8 mouse cellular contexts compared by ENCODE assay signal in genomic region chr3:116594728-116595602, GRCm38 (mm10). TPM values are rescaled to one million over a fixed set of nuclear protein-coding genes. Genes with fewer than 3 reads are reported as not detected.
DNase-seq lines count a peak whose midpoint lies in the region; ATAC-seq and TF ChIP-seq lines count a peak whose summit lies in the region.

TSS of gene Sass6 (plus strand) at chr3:116594982.

- no peak for TF ChIP-seq CTCF in G1E (IDR thresholded peaks at IDR 0.05; ENCODE audit: low read depth, low read length)
- no peak for TF ChIP-seq CTCF in layer of hippocampus, adult 2 months (conservative IDR thresholded peaks at IDR 0.05)
- TF ChIP-seq CTCF in lung, embryonic 14.5 days (IDR thresholded peaks at IDR 0.05; ENCODE audit: low read depth), result no peak
- TF ChIP-seq CTCF in olfactory bulb, adult 2 months (IDR thresholded peaks at IDR 0.05; ENCODE audit: insufficient read depth, low read depth, low read length), result no peak
- TF ChIP-seq CTCF in thymus, adult 2 months (IDR thresholded peaks at IDR 0.05; ENCODE audit: borderline replicate concordance, control insufficient read depth, extremely low read depth, insufficient read depth, low read length, poor library complexity), result peak; percentile 32; the same call in 1 of the 2 replicates

- H3K4me1 ChIP-seq in G1E (ENCODE audit: insufficient read depth, low read depth, low read length), result peaks cover 30% of the 10 kb centered on the region
- peaks cover 11% of the 10 kb centered on the region for H3K4me1 ChIP-seq in forebrain, embryonic 16.5 days (replicated peaks; ENCODE audit: control insufficient read depth, insufficient read depth, low read length)
- H3K4me1 ChIP-seq in lung, embryonic 14.5 days (ENCODE audit: insufficient read depth), result peaks cover 4% of the 10 kb centered on the region; the same call in 1 of the 2 replicates
- H3K4me1 ChIP-seq in olfactory bulb, adult 2 months (ENCODE audit: control insufficient read depth, insufficient read depth, low read length), result no peaks in the 10 kb centered on the region
- no peaks in the 10 kb centered on the region for H3K4me1 ChIP-seq in thymus, adult 2 months (replicated peaks; ENCODE audit: control insufficient read depth, insufficient read depth, low read length)

- H3K36me3 ChIP-seq in G1E (replicated peaks), result peaks cover 41% of the 10 kb centered on the region
- peaks cover 6% of the 10 kb centered on the region; the same call in 1 of the 2 replicates for H3K36me3 ChIP-seq in forebrain, embryonic 16.5 days (ENCODE audit: control insufficient read depth, insufficient read depth)
- peaks cover 20% of the 10 kb centered on the region for H3K36me3 ChIP-seq in lung, embryonic 14.5 days (ENCODE audit: insufficient read depth)
- H3K36me3 ChIP-seq in thymus, adult 2 months (ENCODE audit: control insufficient read depth, insufficient read depth, low read length), result peaks cover 13% of the 10 kb centered on the region

- ATAC-seq in G1E (ENCODE audit: extremely low read depth, insufficient number of reproducible peaks, low FRiP score, poor library complexity, severe bottlenecking), result peak; percentile 92
- ATAC-seq in forebrain, embryonic 16.5 days, result peak; percentile 98
- ATAC-seq in lung, embryonic 14.5 days (ENCODE audit: insufficient read depth), result peak; percentile 97

- peak; percentile 83 for DNase-seq in G1E (ENCODE audit: low spot score)
- peak; percentile 99 for DNase-seq in cerebellum, adult 18-20 months
- peak; percentile 96 to 100 for DNase-seq in heart, postnatal 36 days
- DNase-seq in layer of hippocampus, adult 2 months (ENCODE audit: low spot score in 2 of 2), result peak; percentile 97 to 99
- DNase-seq in lung, embryonic 14.5 days, result peak; percentile 99
- peak; percentile 99 for DNase-seq in thymus, adult 2 months

- TF ChIP-seq POLR2A in olfactory bulb, adult 2 months (IDR thresholded peaks at IDR 0.05; ENCODE audit: insufficient read depth, low read depth, low read length), result peak; percentile 39; the same call in 1 of the 2 replicates
- peak; percentile 61 for TF ChIP-seq POLR2A in thymus, adult 2 months (IDR thresholded peaks at IDR 0.05; ENCODE audit: control insufficient read depth, extremely low read depth, insufficient read depth, low read length, poor library complexity)

- H3K27ac ChIP-seq in forebrain, embryonic 16.5 days (ENCODE audit: low read length), result peak within 1 kb of the TSS; percentile 86
- peak within 1 kb of the TSS; percentile 96 for H3K27ac ChIP-seq in layer of hippocampus, adult 2 months
- peak within 1 kb of the TSS; percentile 86 for H3K27ac ChIP-seq in lung, embryonic 14.5 days (ENCODE audit: low read depth)
- H3K27ac ChIP-seq in olfactory bulb, adult 2 months (ENCODE audit: insufficient read depth, low read depth, low read length), result peak within 1 kb of the TSS; percentile 82
- peak within 1 kb of the TSS; percentile 67 for H3K27ac ChIP-seq in thymus, adult 2 months (ENCODE audit: control insufficient read depth, insufficient read depth, low read length)

- intact Hi-C loops in heart, postnatal 36 days (cut with DNase I), result loop anchor here (1.0 to 10.0 kb wide), 7 partner anchors 42 to 570 kb away; partner anchors contain the start of genes Mfsd14a and Rtca

- H3K9ac ChIP-seq in forebrain, embryonic 16.5 days (replicated peaks; ENCODE audit: low read depth, low read length), result peak within 1 kb of the TSS; percentile 75
- peak within 1 kb of the TSS; percentile 90 for H3K9ac ChIP-seq in lung, embryonic 14.5 days

- under 1% methylated on average over 65 of the region's 65 CpGs for WGBS in forebrain, embryonic 16.5 days
- WGBS in lung, embryonic 14.5 days, result under 1% methylated on average over 65 of the region's 65 CpGs
- under 1% methylated on average over 65 of the region's 65 CpGs for WGBS in olfactory bulb, adult 2 months
- whole genome bisulfite sequencing in thymus, adult 2 months, result under 1% methylated on average over 65 of the region's 65 CpGs

- H3K27me3 ChIP-seq in G1E (ENCODE audit: insufficient read depth, low read length), result no peaks in the 10 kb centered on the region
- no peaks in the 10 kb centered on the region for H3K27me3 ChIP-seq in forebrain, embryonic 16.5 days (replicated peaks; ENCODE audit: control insufficient read depth, insufficient read depth, low read length)
- no peaks in the 10 kb centered on the region for H3K27me3 ChIP-seq in lung, embryonic 14.5 days (ENCODE audit: insufficient read depth, low read length)
- no peaks in the 10 kb centered on the region for H3K27me3 ChIP-seq in thymus, adult 2 months (ENCODE audit: control insufficient read depth, insufficient read depth, low read length)

- H3K9me3 ChIP-seq in G1E (replicated peaks), result no peaks in the 10 kb centered on the region
- no peaks in the 10 kb centered on the region for H3K9me3 ChIP-seq in forebrain, embryonic 16.5 days (ENCODE audit: control insufficient read depth, low read length)
- H3K9me3 ChIP-seq in lung, embryonic 14.5 days (ENCODE audit: low read depth, low read length), result no peaks in the 10 kb centered on the region

- H3K4me3 ChIP-seq in G1E (ENCODE audit: low read depth, low read length), result peak within 1 kb of the TSS; percentile 94
- H3K4me3 ChIP-seq in forebrain, embryonic 16.5 days (replicated peaks; ENCODE audit: low read length), result peak within 1 kb of the TSS; percentile 62
- H3K4me3 ChIP-seq in layer of hippocampus, adult 2 months, result peak within 1 kb of the TSS; percentile 72
- peak within 1 kb of the TSS; percentile 86 for H3K4me3 ChIP-seq in lung, embryonic 14.5 days (ENCODE audit: low read depth, low read length)
- H3K4me3 ChIP-seq in olfactory bulb, adult 2 months (ENCODE audit: insufficient read depth, low read depth, low read length), result peak within 1 kb of the TSS; percentile 76
- peak within 1 kb of the TSS; percentile 96 for H3K4me3 ChIP-seq in thymus, adult 2 months (ENCODE audit: control insufficient read depth, insufficient read depth, low read length)

- peak within 1 kb of the TSS; percentile 81 for H3K4me2 ChIP-seq in forebrain, embryonic 16.5 days (ENCODE audit: low read length)
- peak within 1 kb of the TSS; percentile 73 for H3K4me2 ChIP-seq in lung, embryonic 14.5 days

RNA-seq across cellular contexts. Expression of gene Sass6, which starts in this region (rescaled TPM):
- 58.1 and 74.3 TPM in 2 replicates for total RNA-seq in G1E (2014; fragmentation: Nextera tagmentation)
- total RNA-seq in G1E (2017), result 37.6 and 39.6 TPM in 2 replicates
- polyA plus RNA-seq in G1E (2012), result 6.6 and 7.6 TPM in 2 replicates
- 18.2 and 19.3 TPM in 2 replicates for polyA plus RNA-seq in forebrain, embryonic 16.5 days (2015; fragmentation: Nextera tagmentation; extraction: Ambion mirVana)
- total RNA-seq in heart, postnatal 36 days (2021), result 1 to 10 TPM; 2.4 to 2.8 TPM
- total RNA-seq in layer of hippocampus, adult 2 months (2021), result 1 to 10 TPM; 7.4 to 9.4 TPM
- polyA plus RNA-seq in lung, embryonic 14.5 days (2014; fragmentation: Nextera tagmentation; extraction: Ambion mirVana), result 30.5 and 30.6 TPM in 2 replicates
- polyA plus RNA-seq in olfactory bulb, adult 2 months (2012; ENCODE audit: insufficient read depth, insufficient read length, low replicate concordance, missing spikeins), result not detected in 2 replicates
- 7.6 and 8.9 TPM in 2 replicates for polyA plus RNA-seq in thymus, adult 2 months (2012; rRNA removed)

Comparison
In these comparisons a context has a peak if more than half of its experiments do, and no peak if none do; other contexts are left out.
1. Peak in every context shown above with its lines: DNase-seq, ATAC-seq, H3K4me3 ChIP-seq and H3K27ac ChIP-seq.